Mouse (Mus musculus): Measurements from ENCODE around the gene Snx33. TPM values are rescaled to one million over a fixed set of nuclear protein-coding genes. Genes with fewer than 3 reads are reported as not detected.

Snx33 gene
- polyA plus RNA-seq, 1 experiment from 2014 or later, result 3.0 TPM

DNA sequence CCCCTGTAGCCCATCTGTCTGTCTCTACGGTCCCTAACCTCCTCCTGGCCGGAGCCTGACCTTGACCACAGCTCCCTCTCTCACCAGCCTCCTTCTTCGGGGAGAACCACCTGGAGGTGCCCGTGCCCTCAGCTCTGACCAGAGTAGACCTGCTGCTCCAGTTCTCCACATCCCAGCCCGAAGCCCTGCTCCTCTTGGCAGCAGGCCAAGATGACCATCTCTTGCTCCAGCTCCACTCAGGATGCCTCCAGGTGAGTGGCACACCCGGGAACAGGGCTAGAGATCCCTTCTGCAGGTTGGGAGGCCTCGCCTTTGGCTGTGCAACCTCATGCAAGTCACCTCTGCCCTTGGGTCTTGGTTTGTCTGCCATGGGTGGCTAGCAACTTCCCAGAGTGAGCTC is 44.7 kb downstream of the Snx33 start:
- Histone ChIP-seq H3K4me2 (no peak overlapping the region), H3K4me1 (no peaks in the 10 kb centered on the region), H3K27me3 (replicated peaks) (0 out of 2 replicates have a peak, but pooled peaks cover 2% of the 10 kb centered on the region), H3K27ac (no peak overlapping the region), H3K9me3 (no peaks in the 10 kb centered on the region), H3K9ac (no peak overlapping the region), H3K4me3 (no peak overlapping the region), H3K36me3 (replicated peaks) (no peaks in the 10 kb centered on the region)
- WGBS, result 81% methylated on average over 7 of the region's 7 CpGs
- no peak for ATAC-seq (replicated peaks)

DNA sequence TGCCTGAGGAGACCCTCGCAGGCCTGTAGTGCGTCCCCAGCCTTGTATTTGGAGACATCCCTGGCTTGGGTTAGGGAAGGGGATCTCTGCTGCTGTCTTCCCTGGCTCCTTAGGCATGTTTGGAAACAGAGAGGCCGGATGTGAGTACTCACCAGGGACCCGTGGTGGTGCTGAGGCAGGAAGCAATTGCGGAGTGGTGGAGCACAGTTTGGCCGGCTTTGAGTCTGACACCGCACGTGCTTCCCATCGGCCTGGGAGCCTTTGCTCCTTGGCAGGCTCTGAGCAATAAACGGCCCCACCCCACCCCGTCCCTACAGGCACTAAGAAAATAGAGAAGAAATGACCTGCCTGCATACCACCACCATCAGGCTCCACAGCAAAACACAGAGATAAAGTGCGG is 45.4 kb downstream of the Snx33 start:
- WGBS, result 68% methylated on average over 12 of the region's 12 CpGs

DNA sequence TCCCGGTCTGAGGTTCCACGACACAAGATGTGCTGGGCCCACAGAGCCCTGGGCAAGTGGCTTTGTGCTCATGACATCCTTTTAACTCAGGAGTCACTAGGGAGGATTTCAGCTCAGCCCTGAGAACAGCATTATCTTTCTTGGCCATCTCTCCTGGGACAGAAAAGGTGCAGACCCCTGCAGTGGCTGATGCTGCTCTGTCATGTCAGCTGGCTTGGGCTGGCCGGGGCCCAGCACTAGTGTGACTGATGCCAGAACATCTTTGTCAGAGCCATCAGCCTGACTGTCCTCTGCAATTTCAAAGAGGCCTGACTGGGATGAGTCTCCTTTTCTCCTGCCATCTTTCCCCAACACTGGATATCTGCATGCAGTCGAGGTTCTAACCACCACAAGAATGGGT is 45.9 kb downstream of the Snx33 start:
- H3K9ac ChIP-seq, result no peak overlapping the region
- no peaks in the 10 kb centered on the region for H3K4me1 ChIP-seq
- H3K4me3 ChIP-seq, result no peak overlapping the region
- H3K27me3 ChIP-seq (replicated peaks), result 0 out of 2 replicates have a peak, but pooled peaks cover 2% of the 10 kb centered on the region
- H3K9me3 ChIP-seq, result no peaks in the 10 kb centered on the region
- 55% methylated on average over 4 of the region's 4 CpGs for WGBS
- no peaks in the 10 kb centered on the region for H3K36me3 ChIP-seq (replicated peaks)
- H3K27ac ChIP-seq, result no peak overlapping the region
- no peak for ATAC-seq (replicated peaks)
- H3K4me2 ChIP-seq, result no peak overlapping the region

More for the DNA sequence above, 45.4 kb downstream of the Snx33 start:
- H3K27ac ChIP-seq, result no peak overlapping the region
- H3K9ac ChIP-seq, result no peak overlapping the region
- H3K36me3 ChIP-seq (replicated peaks), result no peaks in the 10 kb centered on the region
- H3K4me2 ChIP-seq, result no peak overlapping the region
- ATAC-seq (replicated peaks), result no peak
- H3K4me1 ChIP-seq, result no peaks in the 10 kb centered on the region
- H3K27me3 ChIP-seq (replicated peaks), result 0 out of 2 replicates have a peak, but pooled peaks cover 2% of the 10 kb centered on the region
- no peak overlapping the region for H3K4me3 ChIP-seq
- H3K9me3 ChIP-seq, result no peaks in the 10 kb centered on the region

DNA sequence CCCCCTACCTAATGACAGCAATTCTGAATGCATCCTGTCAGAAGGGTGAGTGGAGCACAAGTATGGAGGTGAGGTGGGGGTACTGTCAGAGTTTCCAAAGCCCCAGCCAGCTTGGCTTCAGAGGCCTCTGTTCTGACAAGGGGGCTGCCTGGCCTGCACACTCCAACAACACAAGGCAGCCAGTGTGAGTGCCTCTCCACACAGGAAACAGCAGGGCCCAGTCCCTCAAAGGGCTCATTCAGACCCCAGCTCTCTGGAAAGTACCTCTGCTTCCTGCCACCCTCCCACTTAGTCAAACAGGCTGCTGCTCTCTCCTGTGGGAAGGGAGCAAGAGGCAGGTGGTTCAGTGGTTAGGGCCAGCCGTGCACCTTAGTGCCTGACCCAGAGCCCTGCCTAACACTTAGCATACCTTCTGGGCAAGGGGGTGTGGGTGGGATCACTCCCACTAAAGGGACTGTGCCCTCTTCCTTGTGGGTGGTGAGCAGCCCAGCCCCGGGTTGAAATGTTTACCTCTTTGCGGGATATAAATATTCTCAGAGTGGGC is 46.6 kb downstream of the Snx33 start:
- Histone ChIP-seq H3K4me3 (no peak overlapping the region), H3K36me3 (replicated peaks) (no peaks in the 10 kb centered on the region), H3K4me2 (no peak overlapping the region), H3K9ac (no peak overlapping the region), H3K4me1 (peaks cover 3% of the 10 kb centered on the region; the same call in 1 of the 2 replicates), H3K27me3 (replicated peaks) (0 out of 2 replicates have a peak, but pooled peaks cover 2% of the 10 kb centered on the region), H3K9me3 (no peaks in the 10 kb centered on the region), H3K27ac (no peak overlapping the region)
- ATAC-seq (replicated peaks), result no peak
- 89% methylated on average over 3 of the region's 3 CpGs for WGBS

DNA sequence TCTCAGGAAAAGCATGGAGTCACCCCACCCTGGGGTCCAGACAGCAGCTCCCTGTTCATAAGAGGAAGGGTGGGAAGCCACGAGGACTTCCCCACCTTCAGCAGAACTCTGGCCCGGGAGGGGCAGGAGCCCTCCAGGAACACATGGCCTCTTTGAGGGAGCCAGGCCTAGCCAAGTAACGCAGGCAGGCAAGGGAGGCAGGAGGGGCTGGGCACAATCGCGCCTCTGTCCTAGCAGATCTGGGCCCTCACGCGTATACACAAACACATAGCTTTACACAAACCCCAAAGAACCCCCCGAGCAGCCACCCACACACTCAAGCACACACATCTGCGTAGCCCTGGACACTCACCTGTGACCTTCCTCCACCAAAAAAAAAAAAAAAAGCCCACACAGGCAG is 47.4 kb downstream of the Snx33 start:
- no peaks in the 10 kb centered on the region for H3K36me3 ChIP-seq (replicated peaks)
- H3K27ac ChIP-seq, result no peak overlapping the region
- H3K4me1 ChIP-seq, result peaks cover 5% of the 10 kb centered on the region; the same call in 1 of the 2 replicates
- H3K4me2 ChIP-seq, result no peak overlapping the region
- ATAC-seq (replicated peaks), result no peak
- 0 out of 2 replicates have a peak, but pooled peaks cover 2% of the 10 kb centered on the region for H3K27me3 ChIP-seq (replicated peaks)
- no peaks in the 10 kb centered on the region for H3K9me3 ChIP-seq
- 72% methylated on average over 9 of the region's 9 CpGs for WGBS
- H3K9ac ChIP-seq, result no peak overlapping the region
- no peak overlapping the region for H3K4me3 ChIP-seq

DNA sequence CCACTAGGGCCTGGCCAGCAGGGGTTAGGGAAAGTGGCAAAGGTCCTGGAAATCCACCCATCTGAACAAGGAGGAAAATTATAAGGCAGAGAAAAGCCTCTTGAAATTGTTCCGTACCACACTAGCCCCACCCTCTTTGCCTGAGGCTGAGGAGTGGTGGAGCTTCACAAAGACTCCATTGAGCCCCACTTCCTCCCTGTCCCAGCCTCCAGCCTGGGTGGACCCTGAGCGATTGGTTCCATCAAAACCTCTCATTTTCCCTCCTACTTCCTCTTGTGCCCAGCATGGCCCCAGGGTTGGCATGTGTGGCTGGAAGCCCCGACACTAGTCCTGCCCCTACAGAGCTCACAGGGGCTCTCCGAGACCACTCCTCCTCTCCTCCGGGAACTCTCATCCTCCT is 50.9 kb downstream of the Snx33 start:
- no peak overlapping the region for H3K4me2 ChIP-seq
- H3K36me3 ChIP-seq (replicated peaks), result no peaks in the 10 kb centered on the region
- no peak for ATAC-seq (replicated peaks)
- peaks cover 5% of the 10 kb centered on the region; the same call in 1 of the 2 replicates for H3K4me1 ChIP-seq
- no peaks in the 10 kb centered on the region for H3K27me3 ChIP-seq (replicated peaks)
- H3K9me3 ChIP-seq, result no peaks in the 10 kb centered on the region
- no peak overlapping the region for H3K27ac ChIP-seq
- no peak overlapping the region for H3K9ac ChIP-seq
- H3K4me3 ChIP-seq, result no peak overlapping the region
- 83% methylated on average over 5 of the region's 5 CpGs for WGBS

DNA sequence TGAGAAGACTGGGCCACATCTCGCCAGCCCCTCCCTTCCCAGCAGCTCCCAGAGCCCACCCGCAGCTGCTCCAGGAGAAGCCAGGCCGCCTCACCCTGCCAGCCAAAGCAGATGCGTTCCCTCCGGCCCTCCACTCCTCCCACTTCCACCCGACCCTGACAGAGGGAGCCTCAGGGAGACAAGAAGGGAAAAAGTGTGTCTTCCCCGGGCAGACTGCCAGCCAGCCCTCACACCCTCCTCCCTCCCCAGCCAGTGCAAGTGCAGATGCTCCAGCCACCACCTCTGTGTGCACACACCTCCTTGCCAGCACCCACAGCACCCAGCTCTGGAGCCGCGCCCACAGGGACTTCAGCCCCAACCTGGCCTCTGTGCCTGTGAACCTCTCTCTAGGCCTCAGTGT is 51.4 kb downstream of the Snx33 start:
- Histone ChIP-seq H3K4me2 (no peak overlapping the region), H3K9ac (no peak overlapping the region), H3K27me3 (replicated peaks) (no peaks in the 10 kb centered on the region), H3K4me1 (peaks cover 5% of the 10 kb centered on the region; the same call in 1 of the 2 replicates), H3K4me3 (no peak overlapping the region), H3K36me3 (replicated peaks) (no peaks in the 10 kb centered on the region), H3K27ac (no peak overlapping the region), H3K9me3 (no peaks in the 10 kb centered on the region)
- no peak for ATAC-seq (replicated peaks)
- 52% methylated on average over 9 of the region's 9 CpGs for WGBS

DNA sequence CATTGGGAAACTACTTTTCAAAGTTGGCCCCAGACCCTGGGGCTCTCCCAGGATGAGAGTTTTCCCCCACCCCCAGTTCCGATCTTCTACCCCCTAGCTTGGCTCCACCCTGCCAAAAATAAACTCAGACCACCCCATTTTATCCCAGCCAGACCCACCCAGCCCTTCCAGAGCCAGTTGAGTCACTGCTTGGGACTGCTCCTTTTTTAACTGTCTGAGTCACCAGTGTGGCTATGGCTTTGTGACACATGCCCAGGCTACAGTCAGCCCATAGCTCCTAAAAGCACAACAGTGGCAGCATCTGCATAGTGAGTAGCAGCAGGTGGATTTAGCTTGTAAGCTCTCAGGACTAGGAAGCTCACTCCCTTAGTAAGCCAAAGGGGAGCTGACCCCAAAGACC is 55.1 kb downstream of the Snx33 start:
- H3K9me3 ChIP-seq, result no peaks in the 10 kb centered on the region
- no peak overlapping the region for H3K27ac ChIP-seq
- no peaks in the 10 kb centered on the region for H3K27me3 ChIP-seq (replicated peaks)
- ATAC-seq (replicated peaks), result no peak
- no peak overlapping the region for H3K9ac ChIP-seq
- 75% methylated on average over 1 of the region's 1 CpGs for WGBS
- no peak overlapping the region for H3K4me2 ChIP-seq
- no peak overlapping the region for H3K4me3 ChIP-seq
- H3K4me1 ChIP-seq, result peaks cover 10% of the 10 kb centered on the region
- H3K36me3 ChIP-seq (replicated peaks), result no peaks in the 10 kb centered on the region

DNA sequence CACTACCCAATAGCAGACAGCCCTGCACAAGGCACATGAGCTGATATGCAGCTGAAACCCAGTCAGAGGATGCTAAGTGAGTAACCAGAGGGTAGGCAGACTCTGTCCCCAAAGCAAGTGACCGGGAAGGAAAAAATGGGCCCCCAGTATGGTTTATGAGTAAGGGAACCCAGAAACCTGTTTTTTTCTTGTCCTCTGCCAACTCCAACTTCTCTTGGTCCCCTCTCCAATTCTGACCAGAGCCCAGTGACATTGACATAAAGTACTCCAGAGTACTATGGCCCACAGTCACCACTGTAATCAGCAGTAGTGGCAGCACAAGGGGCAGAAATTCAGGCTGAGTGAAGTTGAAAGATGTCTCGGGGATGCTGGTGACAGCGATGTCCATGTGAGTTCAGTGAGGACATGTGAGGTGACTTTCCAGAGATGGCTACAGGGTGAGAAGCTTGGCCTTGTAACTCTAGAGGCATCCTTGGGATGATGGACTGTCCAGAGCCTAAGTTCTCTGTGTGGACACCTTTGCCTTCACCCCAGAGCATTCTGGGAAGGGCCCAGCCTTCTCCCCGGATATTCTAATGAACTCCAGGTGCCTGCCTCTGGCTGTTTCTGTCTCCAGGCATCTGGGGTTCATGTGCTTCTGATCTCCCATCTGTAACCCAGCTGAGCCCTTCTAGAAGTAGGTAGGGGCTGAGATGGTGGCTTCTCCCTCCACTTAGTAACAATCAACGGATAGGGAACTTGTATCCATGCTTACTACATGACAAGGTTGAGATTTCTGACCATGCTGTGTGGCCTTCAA is 55.9 kb downstream of the Snx33 start:
- Histone ChIP-seq H3K36me3 (replicated peaks) (no peaks in the 10 kb centered on the region), H3K9me3 (no peaks in the 10 kb centered on the region), H3K4me1 (peaks cover 14% of the 10 kb centered on the region), H3K4me3 (no peak overlapping the region), H3K9ac (no peak overlapping the region), H3K4me2 (no peak overlapping the region), H3K27ac (no peak overlapping the region), H3K27me3 (replicated peaks) (no peaks in the 10 kb centered on the region)
- no peak for ATAC-seq (replicated peaks)
- 88% methylated on average over 5 of the region's 5 CpGs for WGBS

DNA sequence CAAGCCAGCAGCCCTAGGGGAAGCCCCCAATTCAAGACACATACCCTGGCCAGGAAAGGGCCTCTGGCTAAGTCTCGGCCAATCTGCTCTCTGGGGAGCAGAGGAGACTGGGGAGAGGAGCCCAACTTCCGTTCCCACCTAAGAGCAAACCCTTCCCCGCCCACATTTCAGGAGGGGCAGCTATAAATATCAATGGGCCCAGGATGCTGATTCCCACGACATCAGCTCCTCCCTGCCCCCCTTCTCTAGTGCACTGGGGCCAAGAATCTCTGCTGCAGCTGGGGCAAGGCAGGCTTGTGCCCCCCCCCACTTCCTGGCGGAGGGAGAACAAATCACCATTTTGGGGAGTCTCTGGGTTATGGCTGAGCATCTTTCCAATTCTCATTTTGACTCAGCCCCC is 57.0 kb downstream of the Snx33 start:
- Histone ChIP-seq H3K9ac (no peak overlapping the region), H3K27me3 (replicated peaks) (no peaks in the 10 kb centered on the region), H3K27ac (no peak overlapping the region), H3K36me3 (replicated peaks) (no peaks in the 10 kb centered on the region), H3K4me1 (peaks cover 9% of the 10 kb centered on the region), H3K9me3 (no peaks in the 10 kb centered on the region), H3K4me2 (no peak overlapping the region), H3K4me3 (no peak overlapping the region)
- 42% methylated on average over 5 of the region's 5 CpGs for WGBS
- no peak; the same call in 1 of the 2 replicates for ATAC-seq (replicated peaks)

DNA sequence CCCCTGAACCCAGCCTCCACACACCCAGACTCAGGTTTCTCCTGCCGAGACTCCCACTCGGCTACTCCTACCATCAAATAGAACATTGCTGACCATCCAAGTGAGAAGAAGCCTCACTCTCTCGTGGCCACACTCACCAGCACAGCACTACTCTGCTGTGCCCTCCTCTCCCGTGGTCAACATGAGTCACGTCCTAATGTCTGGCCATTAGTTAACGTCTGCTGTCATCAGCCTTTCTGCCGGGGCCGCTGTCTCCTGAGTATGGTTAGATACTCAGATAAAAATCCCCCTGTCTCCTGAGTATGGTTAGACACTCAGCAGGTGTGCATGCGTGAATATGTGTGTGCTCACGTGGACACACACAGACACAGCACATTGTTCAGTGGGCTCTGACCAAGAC is 57.4 kb downstream of the Snx33 start:
- no peak for ATAC-seq (replicated peaks)
- no peaks in the 10 kb centered on the region for H3K9me3 ChIP-seq
- H3K4me3 ChIP-seq, result no peak overlapping the region
- peaks cover 3% of the 10 kb centered on the region; the same call in 1 of the 2 replicates for H3K27me3 ChIP-seq (replicated peaks)
- 82% methylated on average over 10 of the region's 10 CpGs for WGBS
- H3K4me1 ChIP-seq, result peaks cover 9% of the 10 kb centered on the region
- H3K27ac ChIP-seq, result no peak overlapping the region
- H3K9ac ChIP-seq, result no peak overlapping the region
- no peaks in the 10 kb centered on the region for H3K36me3 ChIP-seq (replicated peaks)
- no peak overlapping the region for H3K4me2 ChIP-seq

DNA sequence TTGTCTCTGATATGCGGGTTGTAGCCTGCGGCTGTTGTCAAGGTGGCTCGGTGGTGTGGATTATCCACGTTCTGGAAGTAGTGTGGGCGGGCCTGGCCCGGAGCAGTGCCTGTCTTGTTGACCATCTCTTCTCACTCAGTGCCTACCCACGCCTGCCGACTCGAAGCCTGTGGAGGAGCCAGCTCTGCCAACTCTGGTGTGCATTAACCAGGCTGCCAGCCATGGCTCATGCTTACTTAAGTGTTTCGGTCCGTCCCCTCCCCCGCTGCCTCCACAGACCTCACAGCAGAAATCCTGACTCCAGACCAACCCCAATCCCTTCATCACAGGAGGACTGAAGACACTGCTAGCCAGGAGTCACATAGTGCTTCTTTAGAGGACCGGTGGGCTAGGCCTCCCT is 58.6 kb downstream of the Snx33 start:
- H3K4me2 ChIP-seq, result no peak overlapping the region

DNA sequence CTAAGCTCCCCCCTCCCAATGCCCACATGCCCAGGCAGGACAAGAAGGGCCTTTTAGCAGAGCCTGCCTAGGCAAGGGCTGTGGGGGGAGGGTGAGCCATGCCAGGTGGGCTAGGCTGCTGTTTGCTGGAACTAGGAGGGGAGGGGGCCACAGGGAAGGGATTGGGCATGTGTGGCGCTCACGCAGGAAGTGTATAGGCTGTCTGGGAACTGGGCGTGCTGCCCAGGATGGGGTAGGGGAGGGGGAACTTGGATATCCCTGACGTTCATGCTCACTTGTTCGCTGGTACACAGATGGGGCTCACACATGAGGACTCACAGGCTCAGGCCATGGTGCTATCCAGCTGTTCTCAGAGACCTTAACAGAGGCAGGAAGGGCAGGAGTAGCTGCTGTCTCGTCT is 59.9 kb downstream of the Snx33 start:
- H3K4me1 ChIP-seq, result peaks cover 14% of the 10 kb centered on the region
- H3K9ac ChIP-seq, result no peak overlapping the region
- 36% methylated on average over 6 of the region's 6 CpGs for WGBS
- H3K4me3 ChIP-seq, result no peak overlapping the region
- peaks cover 24% of the 10 kb centered on the region for H3K27me3 ChIP-seq (replicated peaks)
- peak overlapping the region; percentile 48 for H3K27ac ChIP-seq
- H3K36me3 ChIP-seq (replicated peaks), result no peaks in the 10 kb centered on the region
- H3K9me3 ChIP-seq, result no peaks in the 10 kb centered on the region
- peak; percentile 82 for ATAC-seq (replicated peaks)
- H3K4me2 ChIP-seq, result 0 out of 2 replicates have a peak overlapping the region, but pooled peaks have one; percentile 10

More for the DNA sequence above, 58.6 kb downstream of the Snx33 start:
- Histone ChIP-seq H3K4me1 (peaks cover 14% of the 10 kb centered on the region), H3K9me3 (no peaks in the 10 kb centered on the region), H3K27me3 (replicated peaks) (peaks cover 15% of the 10 kb centered on the region), H3K36me3 (replicated peaks) (no peaks in the 10 kb centered on the region), H3K4me3 (no peak overlapping the region), H3K27ac (no peak overlapping the region), H3K9ac (no peak overlapping the region)
- WGBS, result 77% methylated on average over 13 of the region's 13 CpGs
- ATAC-seq (replicated peaks), result no peak

Data from midbrain, embryonic 15.5 days (tissue).